Mouse (Mus musculus): ENCODE measurements around the gene Atg5. TPM values are rescaled to one million over a fixed set of nuclear protein-coding genes. Genes with fewer than 3 reads are reported as not detected.

Gene Atg5
- polyA plus RNA-seq, 1 experiment from 2014 or later = 53.2 TPM

DNA sequence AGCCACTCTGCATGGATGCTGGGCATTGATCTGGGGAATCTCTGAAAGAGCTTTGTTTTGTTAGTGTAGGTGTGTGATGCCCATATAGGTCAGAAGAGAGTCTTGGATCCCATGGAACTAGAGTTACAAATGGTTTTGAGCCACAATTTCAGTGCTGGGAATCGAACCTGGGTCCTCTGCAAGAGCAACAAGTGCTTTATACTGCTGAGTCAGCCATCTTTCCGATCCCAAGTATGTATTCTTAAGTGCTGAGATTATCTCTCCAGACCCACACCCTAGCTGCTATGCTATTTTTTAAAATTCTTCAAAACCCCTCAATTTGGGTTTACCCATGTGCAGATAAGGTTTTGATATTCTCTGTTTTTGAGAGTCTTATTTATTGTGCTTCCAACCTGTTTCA lies 22.7 kb downstream of the Atg5 start:
- H3K4me1 ChIP-seq = no peaks in the 10 kb centered on the region
- 95% methylated on average over 2 of the region's 2 CpGs for WGBS
- peaks cover 63% of the 10 kb centered on the region for H3K36me3 ChIP-seq (replicated peaks)
- no peak for DNase-seq (ENCODE audit: low spot score)
- no peak overlapping the region for H3K4me3 ChIP-seq
- H3K27me3 ChIP-seq (replicated peaks; ENCODE audit: low read depth, poor library complexity, severe bottlenecking) = no peaks in the 10 kb centered on the region
- no peaks in the 10 kb centered on the region for H3K9me3 ChIP-seq
- no peak overlapping the region for H3K27ac ChIP-seq (replicated peaks)

- H3K9me3 ChIP-seq = no peaks in the 10 kb centered on the region
- no peak for DNase-seq (ENCODE audit: low spot score)
- no peak overlapping the region for H3K27ac ChIP-seq (replicated peaks)
- 62% methylated on average over 3 of the region's 3 CpGs for WGBS
- no peaks in the 10 kb centered on the region for H3K4me1 ChIP-seq
- H3K27me3 ChIP-seq (replicated peaks; ENCODE audit: low read depth, poor library complexity, severe bottlenecking) = no peaks in the 10 kb centered on the region
- H3K36me3 ChIP-seq (replicated peaks) = peaks cover 57% of the 10 kb centered on the region
- no peak overlapping the region for H3K4me3 ChIP-seq
Observed at GRCm38 (mm10) chr10:44292205-44292604, 24.0 kb downstream of the Atg5 start.

- Histone ChIP-seq H3K27ac (replicated peaks) (no peak overlapping the region), H3K4me1 (no peaks in the 10 kb centered on the region), H3K27me3 (replicated peaks; ENCODE audit: low read depth, poor library complexity, severe bottlenecking) (no peaks in the 10 kb centered on the region), H3K4me3 (no peak overlapping the region), H3K36me3 (replicated peaks) (peaks cover 34% of the 10 kb centered on the region), H3K9me3 (no peaks in the 10 kb centered on the region)
- WGBS = 86% methylated on average over 9 of the region's 9 CpGs
- DNase-seq (ENCODE audit: low spot score) = no peak
Observed at GRCm38 (mm10) chr10:44299165-44299564, 31.0 kb downstream of the Atg5 start.

GRCm38 (mm10) chr10:44300078-44300477 lies 31.9 kb downstream of the Atg5 start:
- no peaks in the 10 kb centered on the region for H3K4me1 ChIP-seq
- DNase-seq (ENCODE audit: low spot score) = no peak
- no peaks in the 10 kb centered on the region for H3K9me3 ChIP-seq
- H3K36me3 ChIP-seq (replicated peaks) = peaks cover 36% of the 10 kb centered on the region
- WGBS = 92% methylated on average over 4 of the region's 4 CpGs
- H3K27ac ChIP-seq (replicated peaks) = no peak overlapping the region
- H3K4me3 ChIP-seq = no peak overlapping the region
- no peaks in the 10 kb centered on the region for H3K27me3 ChIP-seq (replicated peaks; ENCODE audit: low read depth, poor library complexity, severe bottlenecking)

- Histone ChIP-seq H3K27me3 (replicated peaks; ENCODE audit: low read depth, poor library complexity, severe bottlenecking) (no peaks in the 10 kb centered on the region), H3K27ac (replicated peaks) (no peak overlapping the region), H3K9me3 (no peaks in the 10 kb centered on the region), H3K36me3 (replicated peaks) (peaks cover 33% of the 10 kb centered on the region), H3K4me3 (no peak overlapping the region), H3K4me1 (no peaks in the 10 kb centered on the region)
- DNase-seq (ENCODE audit: low spot score) = no peak
- WGBS = 93% methylated on average over 15 of the region's 15 CpGs
Observed at GRCm38 (mm10) chr10:44303648-44304329, 35.6 kb downstream of the Atg5 start.

- Histone ChIP-seq H3K4me3 (no peak overlapping the region), H3K4me1 (no peaks in the 10 kb centered on the region), H3K27ac (replicated peaks) (no peak overlapping the region), H3K36me3 (replicated peaks) (peaks cover 27% of the 10 kb centered on the region), H3K27me3 (replicated peaks; ENCODE audit: low read depth, poor library complexity, severe bottlenecking) (no peaks in the 10 kb centered on the region), H3K9me3 (no peaks in the 10 kb centered on the region)
- WGBS = 88% methylated on average over 3 of the region's 3 CpGs
- no peak for DNase-seq (ENCODE audit: low spot score)
Observed at GRCm38 (mm10) chr10:44304330-44304717, 36.2 kb downstream of the Atg5 start.

GRCm38 (mm10) chr10:44304845-44305244 lies 36.7 kb downstream of the Atg5 start:
- WGBS = 86% methylated on average over 3 of the region's 3 CpGs
- Histone ChIP-seq H3K9me3 (no peaks in the 10 kb centered on the region), H3K4me3 (no peak overlapping the region), H3K27me3 (replicated peaks; ENCODE audit: low read depth, poor library complexity, severe bottlenecking) (no peaks in the 10 kb centered on the region), H3K36me3 (replicated peaks) (peaks cover 24% of the 10 kb centered on the region), H3K4me1 (no peaks in the 10 kb centered on the region), H3K27ac (replicated peaks) (no peak overlapping the region)
- DNase-seq (ENCODE audit: low spot score) = no peak

- WGBS = 90% methylated on average over 6 of the region's 6 CpGs
- Histone ChIP-seq H3K36me3 (replicated peaks) (peaks cover 24% of the 10 kb centered on the region), H3K27ac (replicated peaks) (no peak overlapping the region), H3K9me3 (no peaks in the 10 kb centered on the region), H3K4me1 (0 out of 2 replicates have a peak, but pooled peaks cover 6% of the 10 kb centered on the region), H3K4me3 (no peak overlapping the region), H3K27me3 (replicated peaks; ENCODE audit: low read depth, poor library complexity, severe bottlenecking) (no peaks in the 10 kb centered on the region)
- DNase-seq (ENCODE audit: low spot score) = no peak
Observed at GRCm38 (mm10) chr10:44306308-44306707, 38.1 kb downstream of the Atg5 start.

DNA sequence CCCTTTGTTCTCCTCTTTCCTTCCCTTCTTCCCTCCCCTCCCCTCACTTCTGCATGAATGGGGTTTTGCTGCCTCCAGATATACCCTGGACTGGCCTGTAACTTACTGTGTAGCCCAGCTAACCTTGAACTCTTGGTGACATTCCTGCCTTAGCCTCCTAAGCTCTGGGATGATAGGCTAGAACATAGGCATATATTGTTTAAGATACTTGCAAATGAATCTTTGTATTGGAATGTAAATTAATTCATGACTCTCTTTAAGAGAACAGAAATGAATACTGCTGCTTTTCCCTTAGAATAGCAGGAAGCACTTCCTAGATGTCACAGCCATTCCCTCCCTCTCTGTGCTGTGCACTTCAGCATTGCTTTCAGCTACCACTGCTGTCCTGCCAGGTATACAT lies 40.1 kb downstream of the Atg5 start:
- Histone ChIP-seq H3K4me3 (no peak overlapping the region), H3K9me3 (no peaks in the 10 kb centered on the region), H3K4me1 (peaks cover 19% of the 10 kb centered on the region), H3K27ac (replicated peaks) (no peak overlapping the region), H3K27me3 (replicated peaks; ENCODE audit: low read depth, poor library complexity, severe bottlenecking) (no peaks in the 10 kb centered on the region), H3K36me3 (replicated peaks) (peaks cover 26% of the 10 kb centered on the region)
- no peak for DNase-seq (ENCODE audit: low spot score)

DNA sequence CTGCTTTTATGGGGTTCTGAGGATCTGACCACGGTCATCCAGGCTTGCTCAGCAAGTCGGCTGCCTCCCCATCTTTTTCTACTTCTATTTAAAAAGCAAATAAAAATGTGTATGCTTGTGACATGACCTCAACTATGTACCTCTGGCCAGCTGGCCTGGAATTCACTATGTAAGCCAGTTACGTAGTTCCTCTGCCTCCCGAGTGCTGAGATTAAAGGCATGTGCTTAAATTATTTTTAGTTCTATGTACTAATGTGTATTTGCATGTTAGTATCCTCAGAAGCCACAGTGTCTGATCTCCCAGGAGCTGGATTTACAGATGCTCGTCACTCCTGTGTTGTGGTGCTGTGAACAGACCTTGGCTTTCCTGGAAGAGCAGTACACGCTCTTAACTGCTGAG lies 41.1 kb downstream of the Atg5 start:
- no peak for DNase-seq (ENCODE audit: low spot score)
- H3K36me3 ChIP-seq (replicated peaks) = peaks cover 18% of the 10 kb centered on the region
- H3K27ac ChIP-seq (replicated peaks) = no peak overlapping the region
- 92% methylated on average over 6 of the region's 6 CpGs for WGBS
- H3K4me3 ChIP-seq = no peak overlapping the region
- no peaks in the 10 kb centered on the region for H3K27me3 ChIP-seq (replicated peaks; ENCODE audit: low read depth, poor library complexity, severe bottlenecking)
- no peaks in the 10 kb centered on the region for H3K9me3 ChIP-seq
- peaks cover 19% of the 10 kb centered on the region for H3K4me1 ChIP-seq

DNA sequence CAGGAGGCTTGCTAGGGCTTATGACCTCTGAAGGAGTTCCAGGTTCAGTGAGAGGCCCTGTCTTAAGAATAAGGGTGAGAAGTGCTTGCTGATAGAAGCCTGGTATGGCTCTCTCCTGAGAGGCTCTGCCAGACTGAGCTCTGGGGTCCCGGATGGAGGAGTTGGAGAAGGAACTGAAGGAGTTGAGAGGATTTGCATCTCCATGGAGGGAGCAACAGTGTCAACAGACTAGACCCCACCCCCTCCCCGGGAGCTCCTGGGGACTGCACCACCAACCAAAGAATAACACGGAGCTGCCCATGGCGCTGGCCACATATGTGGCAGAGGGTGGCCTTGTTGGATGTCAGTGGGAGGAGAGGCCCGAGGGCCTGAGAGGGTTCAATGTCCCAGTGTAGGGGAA lies 47.1 kb downstream of the Atg5 start:
- H3K9me3 ChIP-seq = no peaks in the 10 kb centered on the region
- peaks cover 30% of the 10 kb centered on the region for H3K36me3 ChIP-seq (replicated peaks)
- WGBS = 33% methylated on average over 5 of the region's 5 CpGs
- peaks cover 19% of the 10 kb centered on the region for H3K4me1 ChIP-seq
- no peak overlapping the region for H3K4me3 ChIP-seq
- no peak overlapping the region for H3K27ac ChIP-seq (replicated peaks)
- no peak for DNase-seq (ENCODE audit: low spot score)
- no peaks in the 10 kb centered on the region for H3K27me3 ChIP-seq (replicated peaks; ENCODE audit: low read depth, poor library complexity, severe bottlenecking)

DNA sequence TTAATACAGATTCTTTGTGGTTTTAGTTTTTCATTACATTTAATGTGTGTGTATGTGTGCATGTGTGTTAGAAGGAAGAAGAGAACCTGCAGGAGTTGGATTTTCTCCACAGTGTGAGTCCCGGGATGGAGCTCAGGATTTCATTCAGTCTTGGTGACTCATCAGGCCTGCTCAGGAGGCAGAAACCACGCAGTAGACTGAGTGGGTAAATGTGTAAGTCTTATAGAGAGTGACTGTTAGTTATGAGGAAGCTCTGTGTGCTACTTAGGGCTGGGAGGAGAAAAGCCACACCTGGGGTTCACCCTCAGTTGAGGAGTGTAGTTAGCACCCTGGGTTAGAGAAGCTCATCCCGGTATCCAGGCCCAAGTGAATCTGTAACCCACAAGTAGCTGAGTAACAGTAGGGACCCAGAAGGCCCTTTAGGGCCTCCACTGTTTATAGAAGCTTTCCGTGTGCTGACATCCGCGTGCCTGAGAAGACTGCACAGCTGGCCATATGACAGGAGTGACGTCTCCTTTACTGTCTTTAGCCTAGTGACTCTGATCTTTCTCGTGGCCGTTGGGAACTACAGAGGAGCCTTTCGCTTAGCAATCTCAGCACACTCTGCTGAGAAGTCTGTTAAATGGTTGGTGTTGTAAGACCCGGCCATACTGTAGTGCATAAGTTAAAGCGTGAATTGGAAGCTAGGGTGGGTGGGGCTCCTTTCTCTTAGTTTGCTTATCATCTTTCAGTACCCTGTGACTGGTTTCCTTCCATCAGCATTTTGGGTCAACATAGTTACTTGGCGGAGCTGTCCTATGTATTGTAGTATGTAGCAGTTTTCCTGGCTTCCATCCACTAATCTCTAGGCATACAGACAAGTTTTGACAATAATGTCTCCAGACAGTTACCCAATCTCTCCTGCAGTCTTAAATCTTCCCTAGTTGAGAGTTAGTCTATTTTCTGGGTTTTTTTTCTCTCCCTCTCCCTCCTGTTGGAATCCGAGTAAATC lies 48.4 kb downstream of the Atg5 start:
- Histone ChIP-seq H3K27ac (replicated peaks) (no peak overlapping the region), H3K9me3 (no peaks in the 10 kb centered on the region), H3K4me1 (peaks cover 12% of the 10 kb centered on the region), H3K36me3 (replicated peaks) (peaks cover 38% of the 10 kb centered on the region), H3K27me3 (replicated peaks; ENCODE audit: low read depth, poor library complexity, severe bottlenecking) (no peaks in the 10 kb centered on the region), H3K4me3 (no peak overlapping the region)
- WGBS = 86% methylated on average over 14 of the region's 14 CpGs
- no peak for DNase-seq (ENCODE audit: low spot score)

DNA sequence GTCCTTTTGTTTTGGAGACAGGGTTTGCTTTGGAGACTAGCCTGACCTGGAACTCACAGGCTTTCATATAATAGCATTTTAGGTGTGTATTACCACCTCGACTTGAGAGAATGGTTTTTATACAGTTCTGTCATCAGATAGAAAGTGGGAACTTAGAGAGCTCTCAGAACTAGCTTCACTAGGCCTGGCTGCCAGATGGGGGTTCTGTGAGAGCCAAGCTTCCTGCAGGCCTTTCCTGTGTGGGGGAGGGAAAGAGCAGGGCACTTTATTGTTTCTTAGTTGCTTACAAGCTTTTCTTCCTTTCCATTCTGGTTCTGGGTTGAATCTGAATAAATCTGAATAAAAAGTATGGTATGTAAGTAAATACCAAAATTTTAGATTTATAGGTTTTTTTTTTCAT lies 54.0 kb downstream of the Atg5 start:
- no peaks in the 10 kb centered on the region for H3K27me3 ChIP-seq (replicated peaks; ENCODE audit: low read depth, poor library complexity, severe bottlenecking)
- no peak overlapping the region for H3K4me3 ChIP-seq
- no peak overlapping the region; the same call in 1 of the 2 replicates for H3K27ac ChIP-seq (replicated peaks)
- 66% methylated on average over 1 of the region's 1 CpGs for WGBS
- peaks cover 19% of the 10 kb centered on the region for H3K36me3 ChIP-seq (replicated peaks)
- H3K4me1 ChIP-seq = peaks cover 7% of the 10 kb centered on the region
- peak; percentile 18 for DNase-seq (ENCODE audit: low spot score)
- H3K9me3 ChIP-seq = no peaks in the 10 kb centered on the region

All from embryonic facial prominence, embryonic 10.5 days (tissue).